In genomic region chr1:74008966-74009365, GRCm38 (mm10) we compare ENCODE assay signal across 7 mouse cellular contexts.
A peak's percentile ranks its signal among the peaks of the same experiment; 100 is the strongest.
DNase-seq lines count a peak whose midpoint lies in the region; ATAC-seq lines count a peak whose summit lies in the region.

No protein-coding gene starts in this region.

- H3K36me3 ChIP-seq in midbrain, embryonic 13.5 days: no peaks in the 10 kb centered on the region
- no peaks in the 10 kb centered on the region for H3K36me3 ChIP-seq in midbrain, embryonic 10.5 days
- H3K36me3 ChIP-seq in stomach, embryonic 15.5 days: no peaks in the 10 kb centered on the region

- no peaks in the 10 kb centered on the region for H3K4me1 ChIP-seq in midbrain, embryonic 13.5 days (replicated peaks)
- H3K4me1 ChIP-seq in midbrain, embryonic 10.5 days: peaks cover 15% of the 10 kb centered on the region
- H3K4me1 ChIP-seq in stomach, embryonic 15.5 days: peaks cover 28% of the 10 kb centered on the region

- no peak overlapping the region for H3K27ac ChIP-seq in midbrain, embryonic 13.5 days
- H3K27ac ChIP-seq in midbrain, embryonic 10.5 days (replicated peaks): no peak overlapping the region
- H3K27ac ChIP-seq in stomach, embryonic 15.5 days: peak overlapping the region; percentile 84

- no peaks in the 10 kb centered on the region for H3K27me3 ChIP-seq in midbrain, embryonic 13.5 days
- no peaks in the 10 kb centered on the region for H3K27me3 ChIP-seq in midbrain, embryonic 10.5 days (ENCODE audit: low read depth, poor library complexity, severe bottlenecking)
- H3K27me3 ChIP-seq in stomach, embryonic 15.5 days (replicated peaks): no peaks in the 10 kb centered on the region

- H3K9ac ChIP-seq in midbrain, embryonic 13.5 days (replicated peaks): no peak overlapping the region
- H3K9ac ChIP-seq in stomach, embryonic 15.5 days: no peak overlapping the region

- H3K9me3 ChIP-seq in midbrain, embryonic 13.5 days: peaks cover 5% of the 10 kb centered on the region; the same call in 1 of the 2 replicates
- H3K9me3 ChIP-seq in midbrain, embryonic 10.5 days (replicated peaks): 0 out of 2 replicates have a peak, but pooled peaks cover 6% of the 10 kb centered on the region
- no peaks in the 10 kb centered on the region for H3K9me3 ChIP-seq in stomach, embryonic 15.5 days

- H3K4me3 ChIP-seq in midbrain, embryonic 13.5 days (replicated peaks): no peak overlapping the region
- no peak overlapping the region for H3K4me3 ChIP-seq in midbrain, embryonic 10.5 days
- no peak overlapping the region for H3K4me3 ChIP-seq in stomach, embryonic 15.5 days (replicated peaks)

- intact Hi-C loops in heart, postnatal 14 days (cut with DNase I): no loop called here

- no peak for DNase-seq in midbrain, embryonic 10.5 days (ENCODE audit: low spot score)
- DNase-seq in heart, postnatal 14 days: peak; percentile 27 to 44
- DNase-seq in kidney, postnatal 25 days: peak; percentile 71 to 92
- no peak for DNase-seq in layer of hippocampus, adult 9-10 months (ENCODE audit: low spot score)
- DNase-seq in thymus, postnatal 4 days: no peak

- whole genome bisulfite sequencing in midbrain, embryonic 13.5 days: 86% methylated on average over 3 of the region's 3 CpGs
- 91% methylated on average over 3 of the region's 3 CpGs for WGBS in midbrain, embryonic 10.5 days
- WGBS in stomach, embryonic 15.5 days: 84% methylated on average over 3 of the region's 3 CpGs

- ATAC-seq in midbrain, embryonic 13.5 days: 0 out of 2 replicates have a peak, but pooled peaks have one; percentile 6
- 0 out of 2 replicates have a peak, but pooled peaks have one; percentile 12 for ATAC-seq in stomach, embryonic 15.5 days (ENCODE audit: insufficient read depth, low FRiP score, low read depth)

- H3K4me2 ChIP-seq in midbrain, embryonic 13.5 days (replicated peaks): no peak overlapping the region
- H3K4me2 ChIP-seq in stomach, embryonic 15.5 days: 0 out of 2 replicates have a peak overlapping the region, but pooled peaks have one; percentile 6

Comparison
In these comparisons a context has a peak if more than half of its experiments do, and no peak if none do; other contexts are left out.
1. DNase-seq: peak in heart, postnatal 14 days (2 of 2) and kidney, postnatal 25 days (2 of 2); none in midbrain, embryonic 10.5 days (single experiment), layer of hippocampus, adult 9-10 months (single experiment) and thymus, postnatal 4 days (single experiment).